Mouse (Mus musculus) CH12.LX (cell line): ENCODE measurements around the gene Psenen.
A peak's percentile ranks its signal among the peaks of the same experiment; 100 is the strongest.

Source experiments
- CTCF ChIP-seq, 2 experiments: IDR thresholded peaks in 1 of 2; conservative IDR thresholded peaks in 1 of 2; 2 replicates each; pipeline ENCODE4 v1.5.1; 2011 to 2012; ENCODE audit warnings: low read depth in 2 of 2, low read length in 2 of 2, improper control_type of control experiment in 1 of 2, inconsistent platforms in 1 of 2, mild to moderate bottlenecking in 1 of 2, moderate library complexity in 1 of 2
- E2F4 ChIP-seq: IDR thresholded peaks from 2 replicates; pipeline ENCODE4 v1.6.1; 2011; ENCODE audit warnings: low read depth, low read length, improper control_type of control experiment; ENCODE audit not compliant: insufficient replicate concordance
- EP300 ChIP-seq: IDR thresholded peaks from 2 replicates; pipeline ENCODE4 v1.6.1; 2011; ENCODE audit warnings: low read length, improper control_type of control experiment
- ETS1 ChIP-seq: conservative IDR thresholded peaks from 2 replicates; pipeline ENCODE4 v1.6.1; 2012; ENCODE audit warnings: low read depth, mild to moderate bottlenecking, inconsistent platforms, low read length, improper control_type of control experiment, moderate library complexity
- GABPA ChIP-seq: IDR thresholded peaks from 2 replicates; pipeline ENCODE4 v1.6.1; 2012; ENCODE audit warnings: low read depth, low read length, improper control_type of control experiment, inconsistent platforms; ENCODE audit not compliant: insufficient replicate concordance
- KAT2A ChIP-seq: IDR thresholded peaks from 2 replicates; pipeline ENCODE4 v1.6.1; 2012; ENCODE audit warnings: low read length, improper control_type of control experiment, inconsistent platforms; ENCODE audit not compliant: insufficient replicate concordance
- POLR2A ChIP-seq: IDR thresholded peaks from 2 replicates; pipeline ENCODE4 v1.6.1; 2011; ENCODE audit warnings: low read depth, mild to moderate bottlenecking, improper control_type of control experiment, low read length
- RAD21 ChIP-seq: IDR thresholded peaks from 2 replicates; pipeline ENCODE4 v1.6.1; 2011; ENCODE audit warnings: low read depth, mild to moderate bottlenecking, low read length, improper control_type of control experiment, moderate library complexity
- SMC3 ChIP-seq: IDR thresholded peaks from 2 replicates; pipeline ENCODE4 v1.6.1; 2011; ENCODE audit warnings: low read depth, low read length, improper control_type of control experiment
- TCF12 ChIP-seq: IDR thresholded peaks from 2 replicates; pipeline ENCODE4 v1.6.1; 2014; ENCODE audit warnings: low read depth, mild to moderate bottlenecking, inconsistent platforms, low read length, improper control_type of control experiment
- USF1 ChIP-seq: IDR thresholded peaks from 2 replicates; pipeline ENCODE4 v1.6.1; 2014; ENCODE audit warnings: low read depth, mild to moderate bottlenecking, inconsistent platforms, low read length, improper control_type of control experiment

DNA sequence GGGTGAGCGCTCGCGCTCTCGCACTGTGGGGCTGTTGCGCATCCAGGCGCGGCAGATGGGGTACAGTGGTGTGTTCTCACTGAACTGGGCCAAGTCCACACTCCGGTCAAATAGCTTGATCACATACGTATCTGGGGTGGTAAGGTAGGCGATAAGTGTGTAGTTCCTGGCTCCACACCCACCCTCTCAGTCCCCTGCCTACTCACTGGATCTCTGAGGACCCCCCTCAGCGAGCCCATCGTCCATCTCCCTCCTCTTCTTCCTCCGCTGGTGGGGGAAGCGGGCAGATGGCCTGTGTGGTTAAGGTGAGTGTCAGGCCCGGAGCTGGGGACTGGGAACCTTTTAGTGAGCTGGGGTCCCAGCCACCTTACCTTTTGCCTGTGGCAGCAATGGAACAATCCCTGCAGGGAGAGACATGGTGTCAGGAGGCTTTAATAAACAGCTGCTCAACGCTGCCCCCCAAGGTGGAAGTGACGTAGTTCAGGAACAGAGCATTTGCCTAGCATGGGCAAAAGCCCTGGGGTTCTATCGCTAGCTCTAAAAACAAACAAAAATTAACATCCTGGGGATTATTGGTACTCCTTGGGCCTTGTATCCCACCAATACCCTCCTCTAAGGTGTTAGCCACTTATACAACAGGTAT, 6.4 kb downstream of the Psenen start:
- no peak for TF ChIP-seq TCF12
- TF ChIP-seq E2F4, result no peak
- no peak for TF ChIP-seq GABPA
- TF ChIP-seq POLR2A, result no peak
- TF ChIP-seq CTCF (conservative IDR thresholded peaks at IDR 0.05 in 1 of 2, IDR thresholded peaks at IDR 0.05 in 1 of 2; ENCODE audit: low read depth in 2 of 2, low read length in 2 of 2), result peak in 1 of 2 experiments; percentile 46; a peak in 2 of 4 replicates
- TF ChIP-seq EP300, result no peak
- no peak for TF ChIP-seq SMC3
- TF ChIP-seq USF1, result no peak
- TF ChIP-seq KAT2A, result no peak
- TF ChIP-seq RAD21, result no peak
- no peak for TF ChIP-seq ETS1
